In the genomic region with DNA sequence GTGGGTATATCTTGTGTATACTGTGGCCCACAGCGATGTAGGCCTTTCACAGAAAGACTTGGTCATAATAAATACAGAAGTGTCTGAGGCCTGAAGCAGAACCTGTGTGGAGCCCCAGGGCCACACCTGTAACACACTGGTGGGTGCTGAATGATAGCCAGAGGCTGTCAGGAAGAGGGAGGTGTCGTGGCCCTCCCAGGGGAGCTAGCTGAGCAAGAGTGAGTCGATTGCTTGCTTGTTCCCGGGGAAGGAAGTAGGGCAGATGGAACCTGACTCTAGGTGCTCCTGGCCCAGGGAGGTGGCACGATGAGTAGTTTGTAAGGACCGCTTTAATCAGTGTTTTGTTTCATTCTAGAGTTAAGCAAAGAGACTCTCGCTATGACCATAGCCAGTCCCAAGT, we compare ENCODE assay signal across 10 mouse cellular contexts.
DNase-seq lines count a peak whose midpoint lies in the region; ATAC-seq and TF ChIP-seq lines count a peak whose summit lies in the region.
"Had no signal": no experiment of that assay in that cellular context is flagged by ENCODE, and none has a peak within 500 bp of the region (broad histone marks: within the 10 kb centered on the region; RNA-seq: fewer than 3 reads in every experiment).

No protein-coding gene starts in this region.

- H3K4me3 ChIP-seq in liver, postnatal 0 days (ENCODE audit: low read depth, low read length) = no peak overlapping the region
- H3K4me3 ChIP-seq: neural tube, embryonic 13.5 days had no signal

- no peaks in the 10 kb centered on the region for H3K9me3 ChIP-seq in liver, postnatal 0 days (ENCODE audit: low read length)
- H3K9me3 ChIP-seq: neural tube, embryonic 13.5 days had no signal

- DNase-seq in gastrocnemius, adult 18-20 months (ENCODE audit: low spot score) = peak; percentile 60
- DNase-seq in gastrocnemius, postnatal 10 days = no peak
- DNase-seq in liver = peak; percentile 44
- no peak for DNase-seq in liver, postnatal 0 days
- DNase-seq in NIH3T3 (ENCODE audit: low read depth) = peak; percentile 51
- peak; percentile 26 for DNase-seq in lung, postnatal 10 days
- no peak for DNase-seq in frontal cortex, postnatal 14 days (ENCODE audit: low spot score in 2 of 2)
- DNase-seq in cerebellum, adult 11 months = no peak
- DNase-seq: adrenal gland, adult 2 months had no signal

- peaks cover 15% of the 10 kb centered on the region for H3K4me1 ChIP-seq in liver, postnatal 0 days (ENCODE audit: insufficient read depth)

- H3K27me3 ChIP-seq in liver, postnatal 0 days (ENCODE audit: insufficient read depth, low read length) = peaks cover 10% of the 10 kb centered on the region

- TF ChIP-seq EP300 in liver, postnatal 0 days (IDR thresholded peaks at IDR 0.05; ENCODE audit: low read depth) = no peak

- H3K4me2 ChIP-seq in liver, postnatal 0 days (ENCODE audit: low read depth, low read length) = no peak overlapping the region
- H3K4me2 ChIP-seq: neural tube, embryonic 13.5 days had no signal

- H3K27ac ChIP-seq in liver, postnatal 0 days (ENCODE audit: low read depth) = no peak overlapping the region
- H3K27ac ChIP-seq: neural tube, embryonic 13.5 days had no signal

- ATAC-seq in liver, postnatal 0 days = no peak

- H3K36me3 ChIP-seq in liver, postnatal 0 days (replicated peaks; ENCODE audit: insufficient read depth, low read length) = no peaks in the 10 kb centered on the region
- H3K36me3 ChIP-seq: neural tube, embryonic 13.5 days had no signal

- no peak for TF ChIP-seq CTCF in liver, postnatal 0 days (IDR thresholded peaks at IDR 0.05; ENCODE audit: low read depth)

- WGBS in liver, postnatal 0 days (ENCODE audit: insufficient replicate concordance) = 56% methylated on average over 7 of the region's 7 CpGs

- no peak overlapping the region for H3K9ac ChIP-seq in liver, postnatal 0 days (replicated peaks)
- H3K9ac ChIP-seq: neural tube, embryonic 13.5 days had no signal

Comparison
In these comparisons a context has a peak if more than half of its experiments do, and no peak if none do; other contexts are left out.
1. DNase-seq: peak in gastrocnemius, adult 18-20 months (single experiment), liver (single experiment), NIH3T3 (single experiment) and lung, postnatal 10 days (single experiment); none in gastrocnemius, postnatal 10 days (single experiment), liver, postnatal 0 days (single experiment), frontal cortex, postnatal 14 days (0 of 2) and cerebellum, adult 11 months (single experiment).